Mouse (Mus musculus): Measurements from ENCODE around the gene Hnrnpk. TPM values are rescaled to one million over a fixed set of nuclear protein-coding genes. Genes with fewer than 3 reads are reported as not detected.

Hnrnpk gene
- total and polyA plus RNA-seq, 3 experiments = 108 to 416 (median 388) TPM

- WGBS = 13% methylated on average over 7 of the region's 7 CpGs
- Histone ChIP-seq H3K36me3 (ENCODE audit: control insufficient read depth, insufficient read depth, low read length) (peaks cover 8% of the 10 kb centered on the region), H3K79me2 (replicated peaks; ENCODE audit: control insufficient read depth, insufficient read depth, low read length) (no peaks in the 10 kb centered on the region), H3K4me1 (ENCODE audit: control insufficient read depth, insufficient read depth, low read length) (peaks cover 1% of the 10 kb centered on the region; the same call in 1 of the 2 replicates), H3K27me3 (ENCODE audit: control insufficient read depth, insufficient read depth, low read length) (no peaks in the 10 kb centered on the region), H3K27ac (no peak overlapping the region), H3K9ac (ENCODE audit: low read depth, low read length) (no peak overlapping the region), H3K4me3 (no peak overlapping the region)
- intact Hi-C loops (cut with DNase I) = loop anchor here (2.0 to 10.0 kb wide), 6 partner anchors 13 to 376 kb away; partner anchors contain the start of gene Idnk
- DNase-seq = peak; percentile 67 to 71
- TF ChIP-seq CTCF (IDR thresholded peaks at IDR 0.05) = peak; percentile 95
- no peak for TF ChIP-seq EP300 (IDR thresholded peaks at IDR 0.05; ENCODE audit: insufficient read depth, low read depth, low read length)
- no peak for TF ChIP-seq POLR2A (IDR thresholded peaks at IDR 0.05; ENCODE audit: insufficient read depth, low read depth, low read length)
These were observed 15.2 kb downstream of the Hnrnpk start for GRCm38 (mm10) chr13:58387948-58388347.

DNA sequence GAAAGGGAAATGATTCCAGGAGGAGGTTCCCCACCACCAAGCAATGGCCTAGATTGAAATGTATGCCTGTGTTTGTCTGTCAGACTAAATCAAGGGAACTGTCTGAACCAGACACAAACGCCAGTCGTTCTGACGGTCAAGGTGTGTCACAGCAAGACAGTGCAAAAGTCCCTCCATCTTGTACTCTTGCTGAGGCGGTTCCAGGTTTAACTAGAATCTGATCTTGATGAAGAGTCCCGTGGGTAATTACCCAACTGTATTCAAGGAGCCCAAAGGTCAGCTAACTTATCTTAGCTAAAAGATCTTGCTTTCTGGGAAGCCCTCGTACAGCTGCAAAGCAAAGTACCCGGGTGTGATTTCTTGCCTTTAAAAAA, 17.6 kb downstream of the Hnrnpk start:
- 75% methylated on average over 7 of the region's 7 CpGs for WGBS

DNA sequence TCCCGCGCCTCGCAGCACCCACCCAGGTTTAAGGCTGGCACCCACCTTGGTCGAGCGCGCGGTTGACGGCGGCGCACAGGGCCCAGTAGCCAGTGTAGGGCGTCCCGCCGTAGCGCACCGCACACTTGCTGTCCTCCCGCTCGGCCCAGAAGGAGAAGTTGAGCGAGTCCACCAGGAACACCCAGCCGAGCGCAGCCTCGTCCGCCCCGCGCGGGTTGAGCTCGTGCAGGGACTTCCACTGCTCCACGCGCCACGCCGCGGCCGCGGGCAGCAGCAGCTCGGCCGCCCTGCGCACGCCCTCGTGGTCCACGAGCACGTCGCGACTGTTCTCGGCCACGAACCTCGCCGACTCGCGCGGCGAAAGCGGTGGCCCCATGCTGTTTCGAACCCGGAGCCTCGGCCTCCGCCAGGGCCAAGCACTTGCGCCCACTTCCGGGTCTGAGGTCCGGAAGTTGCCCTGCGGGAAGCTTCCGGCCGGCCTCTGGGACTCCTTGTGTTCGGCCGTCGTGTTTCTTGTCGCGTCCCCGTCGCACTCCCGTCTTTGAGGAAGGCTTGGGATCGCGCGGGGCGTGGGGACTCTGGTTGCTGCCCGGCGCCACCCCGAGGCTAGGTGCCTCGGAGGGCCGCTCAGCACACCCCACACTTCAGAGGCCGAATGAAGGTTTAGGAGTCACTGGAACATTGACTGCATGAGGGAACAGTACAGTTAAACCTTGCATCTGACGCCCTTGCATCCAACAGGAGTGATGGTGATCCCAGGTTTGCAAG, 18.2 kb downstream of the Hnrnpk start, which contains the start of gene 2210016F16Rik:
2210016F16Rik (minus strand) TSS at position 447 of the 768 bp plus-strand sequence.
- Histone ChIP-seq H3K9ac (ENCODE audit: low read depth, low read length) (peak within 1 kb of the TSS; percentile 95), H3K4me1 (ENCODE audit: control insufficient read depth, insufficient read depth, low read length) (peaks cover 1% of the 10 kb centered on the region; the same call in 1 of the 2 replicates), H3K27me3 (ENCODE audit: control insufficient read depth, insufficient read depth, low read length) (no peaks in the 10 kb centered on the region), H3K4me3 (peak within 1 kb of the TSS; percentile 71), H3K79me2 (replicated peaks; ENCODE audit: control insufficient read depth, insufficient read depth, low read length) (no peaks in the 10 kb centered on the region), H3K27ac (peak within 1 kb of the TSS; percentile 63), H3K36me3 (ENCODE audit: control insufficient read depth, insufficient read depth, low read length) (no peaks in the 10 kb centered on the region; the same call in 1 of the 2 replicates)
- peak; percentile 80 to 83 for DNase-seq
- TF ChIP-seq CTCF (IDR thresholded peaks at IDR 0.05) = peak; percentile 34
- no peak for TF ChIP-seq EP300 (IDR thresholded peaks at IDR 0.05; ENCODE audit: insufficient read depth, low read depth, low read length)
- peak; percentile 48; the same call in 1 of the 2 replicates for TF ChIP-seq POLR2A (IDR thresholded peaks at IDR 0.05; ENCODE audit: insufficient read depth, low read depth, low read length)
- intact Hi-C loops (cut with DNase I) = loop anchor here (5.0 to 10.0 kb wide), 4 partner anchors 132 to 373 kb away; partner anchors contain the start of gene Idnk
- 1% methylated on average over 80 of the region's 80 CpGs for WGBS

More for the DNA sequence above, 17.6 kb downstream of the Hnrnpk start:
- DNase-seq = no peak
- Histone ChIP-seq H3K27ac (peak overlapping the region; percentile 63; the same call in 1 of the 2 replicates), H3K27me3 (ENCODE audit: control insufficient read depth, insufficient read depth, low read length) (no peaks in the 10 kb centered on the region), H3K4me1 (ENCODE audit: control insufficient read depth, insufficient read depth, low read length) (peaks cover 1% of the 10 kb centered on the region; the same call in 1 of the 2 replicates), H3K36me3 (ENCODE audit: control insufficient read depth, insufficient read depth, low read length) (peaks cover 2% of the 10 kb centered on the region; the same call in 1 of the 2 replicates), H3K79me2 (replicated peaks; ENCODE audit: control insufficient read depth, insufficient read depth, low read length) (no peaks in the 10 kb centered on the region), H3K9ac (ENCODE audit: low read depth, low read length) (peak overlapping the region; percentile 95; the same call in 1 of the 2 replicates), H3K4me3 (no peak overlapping the region; the same call in 1 of the 2 replicates)
- intact Hi-C loops (cut with DNase I) = loop anchor here (5.0 to 10.0 kb wide), 4 partner anchors 132 to 373 kb away; partner anchors contain the start of gene Idnk
- TF ChIP-seq POLR2A (IDR thresholded peaks at IDR 0.05; ENCODE audit: insufficient read depth, low read depth, low read length) = no peak
- no peak for TF ChIP-seq EP300 (IDR thresholded peaks at IDR 0.05; ENCODE audit: insufficient read depth, low read depth, low read length)
- TF ChIP-seq CTCF (IDR thresholded peaks at IDR 0.05) = no peak

DNA sequence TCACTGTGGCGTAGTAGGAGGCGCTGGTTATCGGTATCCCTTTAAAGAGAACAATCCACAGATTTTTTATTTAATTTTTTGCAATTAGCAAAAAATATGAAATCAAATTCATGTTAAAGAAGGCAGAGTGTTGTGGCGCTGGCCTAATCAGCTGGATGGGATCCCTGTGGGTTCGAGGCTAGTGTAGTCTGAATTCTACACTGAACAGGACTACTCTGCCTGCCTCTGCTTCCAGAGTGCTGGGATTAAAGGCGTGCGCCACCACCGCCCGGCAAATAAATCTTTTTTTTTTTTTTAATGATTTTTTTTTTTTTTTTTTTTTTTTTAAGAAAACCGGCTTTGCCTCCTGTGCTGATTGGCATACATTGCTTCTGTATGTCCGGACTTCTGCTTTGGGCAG, 18.8 kb downstream of the Hnrnpk start:
- DNase-seq = no peak
- TF ChIP-seq CTCF (IDR thresholded peaks at IDR 0.05) = no peak
- no peak for TF ChIP-seq POLR2A (IDR thresholded peaks at IDR 0.05; ENCODE audit: insufficient read depth, low read depth, low read length)
- no peak for TF ChIP-seq EP300 (IDR thresholded peaks at IDR 0.05; ENCODE audit: insufficient read depth, low read depth, low read length)
- H3K79me2 ChIP-seq (replicated peaks; ENCODE audit: control insufficient read depth, insufficient read depth, low read length) = no peaks in the 10 kb centered on the region
- no peaks in the 10 kb centered on the region; the same call in 1 of the 2 replicates for H3K36me3 ChIP-seq (ENCODE audit: control insufficient read depth, insufficient read depth, low read length)
- H3K9ac ChIP-seq (ENCODE audit: low read depth, low read length) = peak overlapping the region; percentile 95
- peak overlapping the region; percentile 63 for H3K27ac ChIP-seq
- H3K4me3 ChIP-seq = peak overlapping the region; percentile 71
- WGBS = 40% methylated on average over 11 of the region's 11 CpGs
- H3K4me1 ChIP-seq (ENCODE audit: control insufficient read depth, insufficient read depth, low read length) = peaks cover 1% of the 10 kb centered on the region; the same call in 1 of the 2 replicates
- intact Hi-C loops (cut with DNase I) = loop anchor here (10.0 kb wide), 1 partner anchor 230 kb away; the partner anchor contains the start of gene Idnk
- H3K27me3 ChIP-seq (ENCODE audit: control insufficient read depth, insufficient read depth, low read length) = no peaks in the 10 kb centered on the region

GRCm38 (mm10) chr13:58373153-58373470, 30.0 kb downstream of the Hnrnpk start:
- Histone ChIP-seq H3K79me2 (replicated peaks; ENCODE audit: control insufficient read depth, insufficient read depth, low read length) (no peaks in the 10 kb centered on the region), H3K36me3 (ENCODE audit: control insufficient read depth, insufficient read depth, low read length) (no peaks in the 10 kb centered on the region), H3K9ac (ENCODE audit: low read depth, low read length) (no peak overlapping the region), H3K27me3 (ENCODE audit: control insufficient read depth, insufficient read depth, low read length) (no peaks in the 10 kb centered on the region), H3K4me3 (no peak overlapping the region), H3K27ac (no peak overlapping the region), H3K4me1 (ENCODE audit: control insufficient read depth, insufficient read depth, low read length) (peaks cover 1% of the 10 kb centered on the region; the same call in 1 of the 2 replicates)
- TF ChIP-seq POLR2A (IDR thresholded peaks at IDR 0.05; ENCODE audit: insufficient read depth, low read depth, low read length) (no peak), EP300 (IDR thresholded peaks at IDR 0.05; ENCODE audit: insufficient read depth, low read depth, low read length) (no peak), CTCF (IDR thresholded peaks at IDR 0.05) (no peak)
- intact Hi-C loops (cut with DNase I) = no loop called here
- DNase-seq = no peak
- WGBS = 55% methylated on average over 2 of the region's 2 CpGs
